Mouse (Mus musculus) C2C12 (cell line): ENCODE results near the gene Fam169a.

ENCODE experiments used
- CEBPB ChIP-seq: IDR thresholded peaks from one replicate; pipeline ENCODE4 v1.6.1; 2011; ENCODE audit warnings: low read depth, mild to moderate bottlenecking, control low read depth, moderate library complexity
- CTCF ChIP-seq: IDR thresholded peaks from one replicate; pipeline ENCODE4 v1.5.1; 2011; ENCODE audit not compliant: control insufficient read depth, insufficient read depth, insufficient read length
- FOSL1 ChIP-seq: IDR thresholded peaks from one replicate; pipeline ENCODE4 v1.8.0; 2011; ENCODE audit warnings: mild to moderate bottlenecking, low read length; ENCODE audit not compliant: poor library complexity, insufficient read depth, severe bottlenecking
- MAX ChIP-seq: IDR thresholded peaks from one replicate; pipeline ENCODE4 v1.6.1; 2011; ENCODE audit warnings: mild to moderate bottlenecking, control low read depth
- MYOG ChIP-seq: IDR thresholded peaks from one replicate; pipeline ENCODE4 v1.6.1; 2011; ENCODE audit not compliant: control insufficient read depth, insufficient read length; ENCODE audit errors: extremely low read depth

DNA sequence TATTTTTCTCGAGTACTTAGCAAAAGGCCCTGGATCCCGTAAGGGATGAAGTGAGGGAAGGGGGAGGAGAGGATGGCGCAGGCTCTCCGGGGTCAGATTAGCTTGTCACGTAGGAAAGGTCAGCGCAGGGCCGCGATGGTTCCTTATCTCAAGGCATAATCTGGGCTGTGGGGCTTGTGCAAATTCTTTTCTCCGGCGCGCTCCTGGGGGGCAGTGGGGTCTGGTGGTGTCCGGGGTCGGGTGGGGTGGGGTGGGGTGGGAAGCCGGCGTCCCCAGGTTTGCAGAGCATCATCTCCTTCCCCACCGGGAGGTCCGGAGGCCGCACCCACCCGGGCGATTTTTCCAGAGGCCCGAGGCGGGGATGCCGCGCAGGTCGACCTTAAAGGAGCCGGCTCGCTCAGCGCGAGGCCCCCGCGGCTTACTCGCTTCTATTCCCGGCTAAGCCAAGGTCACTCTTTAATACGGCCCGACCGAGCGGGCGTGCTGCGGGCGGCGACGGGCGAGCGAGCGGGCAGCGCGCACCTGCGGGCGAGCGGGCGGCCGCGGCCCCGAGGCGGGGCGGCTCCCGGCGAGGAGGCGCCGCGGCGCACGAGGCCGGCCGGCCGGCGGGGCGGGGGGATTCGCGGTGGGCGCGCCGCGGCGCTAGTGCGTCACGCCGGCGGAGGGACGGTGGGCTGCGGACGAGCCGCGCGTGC is 4.0 kb downstream of the Fam169a start:
- no peak for TF ChIP-seq CTCF
- TF ChIP-seq MAX = no peak
- no peak for TF ChIP-seq MYOG
- TF ChIP-seq FOSL1 = no peak
- no peak for TF ChIP-seq CEBPB
